Mouse (Mus musculus) adrenal gland (tissue): ENCODE measurements around the gene Pde7b.

ENCODE experiments used
- intact Hi-C: fragments of 180-260 bp; cut with DNase I; formaldehyde crosslinking; loops from one replicate; pipeline ENCODE4 v1.15.1; 2025

Gene Pde7b

GRCm38 (mm10) chr10:20722651-20723520 is 2.0 kb downstream of the Pde7b start:
- intact Hi-C loops, result no loop called here

- intact Hi-C loops, result no loop called here
Measured at GRCm38 (mm10) chr10:20719201-20719600, 5.7 kb downstream of the Pde7b start.

- intact Hi-C loops, result no loop called here
Measured at GRCm38 (mm10) chr10:20700633-20701032, 24.2 kb downstream of the Pde7b start.

GRCm38 (mm10) chr10:20699874-20700273 is 25.0 kb downstream of the Pde7b start:
- intact Hi-C loops, result no loop called here

GRCm38 (mm10) chr10:20695637-20696036 is 29.2 kb downstream of the Pde7b start:
- intact Hi-C loops, result no loop called here

- intact Hi-C loops, result no loop called here
Measured at GRCm38 (mm10) chr10:20690002-20690401, 34.9 kb downstream of the Pde7b start.

GRCm38 (mm10) chr10:20684151-20684550 is 40.7 kb downstream of the Pde7b start:
- intact Hi-C loops, result no loop called here

GRCm38 (mm10) chr10:20680986-20681385 is 43.9 kb downstream of the Pde7b start:
- intact Hi-C loops, result no loop called here

- intact Hi-C loops, result no loop called here
Measured at GRCm38 (mm10) chr10:20675321-20675720, 49.6 kb downstream of the Pde7b start.

GRCm38 (mm10) chr10:20673798-20674197 is 51.1 kb downstream of the Pde7b start:
- intact Hi-C loops, result no loop called here

GRCm38 (mm10) chr10:20672591-20672990 is 52.3 kb downstream of the Pde7b start:
- intact Hi-C loops, result no loop called here

GRCm38 (mm10) chr10:20671621-20672020 is 53.3 kb downstream of the Pde7b start:
- intact Hi-C loops, result no loop called here

GRCm38 (mm10) chr10:20670541-20670940 is 54.3 kb downstream of the Pde7b start:
- intact Hi-C loops, result no loop called here

- intact Hi-C loops, result no loop called here
Measured at GRCm38 (mm10) chr10:20669467-20669866, 55.4 kb downstream of the Pde7b start.

- intact Hi-C loops, result no loop called here
Measured at GRCm38 (mm10) chr10:20668577-20668976, 56.3 kb downstream of the Pde7b start.

GRCm38 (mm10) chr10:20666655-20667054 is 58.2 kb downstream of the Pde7b start:
- intact Hi-C loops, result no loop called here

- intact Hi-C loops, result no loop called here
Measured at GRCm38 (mm10) chr10:20662951-20663350, 61.9 kb downstream of the Pde7b start.

- intact Hi-C loops, result no loop called here
Measured at GRCm38 (mm10) chr10:20661684-20662083, 63.2 kb downstream of the Pde7b start.

GRCm38 (mm10) chr10:20659718-20660117 is 65.2 kb downstream of the Pde7b start:
- intact Hi-C loops, result no loop called here

GRCm38 (mm10) chr10:20659268-20659667 is 65.6 kb downstream of the Pde7b start:
- intact Hi-C loops, result no loop called here

- intact Hi-C loops, result no loop called here
Measured at GRCm38 (mm10) chr10:20658716-20659115, 66.2 kb downstream of the Pde7b start.

- intact Hi-C loops, result no loop called here
Measured at GRCm38 (mm10) chr10:20657316-20658081, 67.4 kb downstream of the Pde7b start.
